Mouse (Mus musculus): ENCODE results near the gene Nr6a1. TPM values are rescaled to one million over a fixed set of nuclear protein-coding genes. Genes with fewer than 3 reads are reported as not detected.

Gene Nr6a1
- polyA plus RNA-seq, 1 experiment = 1.3 TPM

- no peak for DNase-seq (ENCODE audit: low read depth in 1 of 2, low spot score in 2 of 2)
- Histone ChIP-seq H3K4me1 (ENCODE audit: control insufficient read depth, insufficient read depth, insufficient read length) (peaks cover 10% of the 10 kb centered on the region; the same call in 1 of the 2 replicates), H3K4me3 (ENCODE audit: extremely low read depth, insufficient read depth, insufficient read length) (no peak overlapping the region), H3K36me3 (ENCODE audit: control insufficient read depth, insufficient read depth, low read length) (no peaks in the 10 kb centered on the region), H3K27ac (ENCODE audit: insufficient read depth, low read length) (no peak overlapping the region), H3K27me3 (ENCODE audit: control insufficient read depth, insufficient read depth, low read length) (peaks cover 9% of the 10 kb centered on the region)
- TF ChIP-seq POLR2A (IDR thresholded peaks at IDR 0.05; ENCODE audit: low read depth, low read length) = no peak
- TF ChIP-seq CTCF (IDR thresholded peaks at IDR 0.05; ENCODE audit: extremely low read depth, insufficient read depth, insufficient read length, insufficient replicate concordance) = no peak
- WGBS = 93% methylated on average over 2 of the region's 2 CpGs
These were observed 2.8 kb upstream of the Nr6a1 start for GRCm38 (mm10) chr2:38930269-38930668.

- Histone ChIP-seq H3K27ac (ENCODE audit: insufficient read depth, low read length) (no peak overlapping the region), H3K4me1 (ENCODE audit: control insufficient read depth, insufficient read depth, insufficient read length) (peaks cover 5% of the 10 kb centered on the region; the same call in 1 of the 2 replicates), H3K36me3 (ENCODE audit: control insufficient read depth, insufficient read depth, low read length) (no peaks in the 10 kb centered on the region), H3K27me3 (ENCODE audit: control insufficient read depth, insufficient read depth, low read length) (peaks cover 16% of the 10 kb centered on the region), H3K4me3 (ENCODE audit: extremely low read depth, insufficient read depth, insufficient read length) (peak overlapping the region; percentile 95)
- DNase-seq (ENCODE audit: low read depth in 1 of 2, low spot score in 2 of 2) = peak; percentile 90 to 94
- WGBS = under 1% methylated on average over 53 of the region's 53 CpGs
- TF ChIP-seq CTCF (IDR thresholded peaks at IDR 0.05; ENCODE audit: extremely low read depth, insufficient read depth, insufficient read length, insufficient replicate concordance) = no peak
These were observed 1.2 kb downstream of the Nr6a1 start for GRCm38 (mm10) chr2:38926145-38926891.

GRCm38 (mm10) chr2:38925171-38926080 lies 2.1 kb downstream of the Nr6a1 start:
- no peak for TF ChIP-seq CTCF (IDR thresholded peaks at IDR 0.05; ENCODE audit: extremely low read depth, insufficient read depth, insufficient read length, insufficient replicate concordance)
- TF ChIP-seq POLR2A (IDR thresholded peaks at IDR 0.05; ENCODE audit: low read depth, low read length) = no peak

GRCm38 (mm10) chr2:38924571-38924970 lies 2.9 kb downstream of the Nr6a1 start:
- DNase-seq (ENCODE audit: low read depth in 1 of 2, low spot score in 2 of 2) = no peak
- H3K4me3 ChIP-seq (ENCODE audit: extremely low read depth, insufficient read depth, insufficient read length) = no peak overlapping the region
- peaks cover 16% of the 10 kb centered on the region for H3K27me3 ChIP-seq (ENCODE audit: control insufficient read depth, insufficient read depth, low read length)
- peaks cover 5% of the 10 kb centered on the region; the same call in 1 of the 2 replicates for H3K4me1 ChIP-seq (ENCODE audit: control insufficient read depth, insufficient read depth, insufficient read length)
- 43% methylated on average over 10 of the region's 10 CpGs for WGBS
- no peaks in the 10 kb centered on the region for H3K36me3 ChIP-seq (ENCODE audit: control insufficient read depth, insufficient read depth, low read length)
- TF ChIP-seq POLR2A (IDR thresholded peaks at IDR 0.05; ENCODE audit: low read depth, low read length) (no peak), CTCF (IDR thresholded peaks at IDR 0.05; ENCODE audit: extremely low read depth, insufficient read depth, insufficient read length, insufficient replicate concordance) (no peak)
- H3K27ac ChIP-seq (ENCODE audit: insufficient read depth, low read length) = no peak overlapping the region

More at GRCm38 (mm10) chr2:38925171-38926080, 2.1 kb downstream of the Nr6a1 start:
- 2% methylated on average over 51 of the region's 51 CpGs for WGBS
- peak overlapping the region; percentile 95 for H3K4me3 ChIP-seq (ENCODE audit: extremely low read depth, insufficient read depth, insufficient read length)
- DNase-seq (ENCODE audit: low read depth in 1 of 2, low spot score in 2 of 2) = no peak
- peaks cover 5% of the 10 kb centered on the region; the same call in 1 of the 2 replicates for H3K4me1 ChIP-seq (ENCODE audit: control insufficient read depth, insufficient read depth, insufficient read length)
- no peak overlapping the region for H3K27ac ChIP-seq (ENCODE audit: insufficient read depth, low read length)
- H3K36me3 ChIP-seq (ENCODE audit: control insufficient read depth, insufficient read depth, low read length) = no peaks in the 10 kb centered on the region
- H3K27me3 ChIP-seq (ENCODE audit: control insufficient read depth, insufficient read depth, low read length) = peaks cover 16% of the 10 kb centered on the region

- no peak for DNase-seq (ENCODE audit: low read depth in 1 of 2, low spot score in 2 of 2)
- Histone ChIP-seq H3K27me3 (ENCODE audit: control insufficient read depth, insufficient read depth, low read length) (peaks cover 16% of the 10 kb centered on the region), H3K4me3 (ENCODE audit: extremely low read depth, insufficient read depth, insufficient read length) (no peak overlapping the region), H3K36me3 (ENCODE audit: control insufficient read depth, insufficient read depth, low read length) (no peaks in the 10 kb centered on the region), H3K27ac (ENCODE audit: insufficient read depth, low read length) (no peak overlapping the region), H3K4me1 (ENCODE audit: control insufficient read depth, insufficient read depth, insufficient read length) (peaks cover 5% of the 10 kb centered on the region; the same call in 1 of the 2 replicates)
- 87% methylated on average over 2 of the region's 2 CpGs for WGBS
- no peak for TF ChIP-seq POLR2A (IDR thresholded peaks at IDR 0.05; ENCODE audit: low read depth, low read length)
- no peak for TF ChIP-seq CTCF (IDR thresholded peaks at IDR 0.05; ENCODE audit: extremely low read depth, insufficient read depth, insufficient read length, insufficient replicate concordance)
These were observed 3.6 kb downstream of the Nr6a1 start for GRCm38 (mm10) chr2:38923911-38924310.

GRCm38 (mm10) chr2:38923471-38923870 lies 4.0 kb downstream of the Nr6a1 start:
- 66% methylated on average over 3 of the region's 3 CpGs for WGBS
- H3K27ac ChIP-seq (ENCODE audit: insufficient read depth, low read length) = no peak overlapping the region
- peaks cover 16% of the 10 kb centered on the region for H3K27me3 ChIP-seq (ENCODE audit: control insufficient read depth, insufficient read depth, low read length)
- DNase-seq (ENCODE audit: low read depth in 1 of 2, low spot score in 2 of 2) = no peak
- H3K4me1 ChIP-seq (ENCODE audit: control insufficient read depth, insufficient read depth, insufficient read length) = peaks cover 5% of the 10 kb centered on the region; the same call in 1 of the 2 replicates
- H3K4me3 ChIP-seq (ENCODE audit: extremely low read depth, insufficient read depth, insufficient read length) = no peak overlapping the region
- H3K36me3 ChIP-seq (ENCODE audit: control insufficient read depth, insufficient read depth, low read length) = no peaks in the 10 kb centered on the region
- TF ChIP-seq CTCF (IDR thresholded peaks at IDR 0.05; ENCODE audit: extremely low read depth, insufficient read depth, insufficient read length, insufficient replicate concordance) (no peak), POLR2A (IDR thresholded peaks at IDR 0.05; ENCODE audit: low read depth, low read length) (no peak)
